Mouse (Mus musculus) heart, postnatal 10 days (tissue): Measurements from ENCODE around the gene Tmx1. TPM values are rescaled to one million over a fixed set of nuclear protein-coding genes. Genes with fewer than 3 reads are reported as not detected.

Source experiments
- DNase-seq, 2 experiments: peaks; one replicate each; pipeline ENCODE4 v3.0.0; 2021
- intact Hi-C: fragments of 180-260 bp; cut with DNase I; formaldehyde crosslinking; loops from one replicate; pipeline ENCODE4 v1.15.1; 2025
- total RNA-seq, 2 experiments: library from RNA; stranded (reverse); gene quantifications; 2 replicates each; pipeline ENCODE4 v1.2.3; 2021

Gene Tmx1
- total RNA-seq: 10 to 100 TPM; 45.9 to 49.2 TPM

GRCm38 (mm10) chr12:70452726-70453645 lies at the start of gene Tmx1:
Gene Tmx1, plus strand, starts transcription at chr12:70453095.
- intact Hi-C loops: no loop called here
- peak; percentile 99 for DNase-seq

DNA sequence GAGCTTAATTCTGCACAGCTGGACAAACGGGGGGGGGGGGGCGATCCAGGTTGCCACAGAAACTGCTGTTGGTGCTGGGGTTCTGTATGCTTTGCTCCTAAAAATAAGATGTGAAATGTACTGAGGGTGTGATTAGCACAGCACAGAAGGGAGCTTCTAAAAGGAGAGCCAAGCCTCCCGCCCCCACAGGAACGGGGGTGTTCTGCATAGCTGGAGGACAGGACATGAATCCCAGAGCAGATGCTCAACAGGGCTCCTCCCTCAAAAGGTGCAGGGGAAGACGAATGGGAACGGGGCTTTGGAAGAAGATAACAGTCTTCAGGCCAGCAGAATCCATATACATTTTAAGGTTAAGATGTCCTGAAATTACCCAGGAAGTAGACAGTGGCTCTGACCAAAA lies 48.6 kb upstream of the Tmx1 start:
- intact Hi-C loops: no loop called here
- DNase-seq: no peak

DNA sequence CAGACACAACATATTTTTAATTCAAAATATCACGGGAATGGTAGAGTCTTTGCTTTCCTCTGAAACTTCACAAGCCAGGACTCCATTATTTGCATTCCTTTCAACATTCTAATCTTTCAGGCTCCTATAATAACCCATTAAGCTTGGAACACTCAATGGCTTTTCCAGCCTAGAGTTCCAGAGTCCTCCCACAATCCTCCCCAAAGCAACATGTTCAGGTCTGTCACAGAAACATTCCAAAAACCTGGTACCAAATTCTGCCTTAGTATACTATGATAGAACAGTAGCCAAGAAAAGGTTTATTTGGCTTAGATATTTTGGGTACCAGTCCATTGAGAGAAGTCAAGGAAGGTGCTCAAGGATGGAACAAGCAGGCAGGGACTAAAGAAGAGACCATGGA lies 44.5 kb upstream of the Tmx1 start:
- no peak for DNase-seq
- intact Hi-C loops: no loop called here

DNA sequence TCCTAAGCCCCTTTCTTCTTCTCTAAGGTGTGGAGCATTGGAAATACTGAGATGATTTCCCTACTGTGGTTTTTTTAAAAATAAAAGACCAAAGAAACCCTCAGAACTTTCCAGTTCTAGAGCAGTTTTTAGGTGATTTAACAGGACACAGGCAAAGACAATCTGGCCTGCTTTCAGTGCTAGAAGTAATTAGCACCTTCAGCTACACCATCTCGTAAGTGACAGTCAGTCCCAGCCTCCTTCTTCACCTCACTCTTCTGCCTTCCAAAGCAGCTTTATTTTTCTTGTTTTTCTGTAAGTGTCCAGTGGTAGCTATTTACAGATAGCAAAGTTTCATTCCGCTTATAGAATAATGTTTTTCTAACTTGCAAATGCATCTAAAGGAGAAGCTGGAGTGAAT lies 43.3 kb upstream of the Tmx1 start:
- intact Hi-C loops: no loop called here
- no peak for DNase-seq

- DNase-seq: peak in 1 of 2 experiments; percentile 25
Observed at GRCm38 (mm10) chr12:70420216-70420615, 32.7 kb upstream of the Tmx1 start.

GRCm38 (mm10) chr12:70421028-70421427 lies 31.9 kb upstream of the Tmx1 start:
- intact Hi-C loops: no loop called here
- no peak for DNase-seq

More at GRCm38 (mm10) chr12:70420216-70420615, 32.7 kb upstream of the Tmx1 start:
- intact Hi-C loops: no loop called here

GRCm38 (mm10) chr12:70422322-70423118 lies 30.4 kb upstream of the Tmx1 start:
- intact Hi-C loops: no loop called here
- DNase-seq: no peak

DNA sequence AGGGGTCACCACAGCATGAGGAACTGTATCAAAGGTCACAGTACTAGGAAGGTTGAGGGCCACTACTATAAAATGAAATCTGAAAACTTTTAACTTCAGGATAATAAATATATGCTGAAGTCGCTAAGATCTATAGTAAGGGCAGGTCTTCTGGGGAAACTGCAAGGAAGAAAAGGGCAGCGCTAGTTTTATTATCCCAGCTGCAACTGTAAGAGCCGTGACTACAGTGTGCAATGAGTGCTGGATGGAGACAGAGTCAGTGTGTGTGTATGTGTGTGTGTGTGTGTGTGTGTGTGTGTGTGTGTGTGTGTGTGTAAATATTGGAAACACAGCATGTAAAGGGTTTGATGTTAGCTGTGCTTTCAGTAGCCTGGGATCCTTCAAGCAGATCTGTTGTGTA lies 25.0 kb upstream of the Tmx1 start:
- intact Hi-C loops: no loop called here

DNA sequence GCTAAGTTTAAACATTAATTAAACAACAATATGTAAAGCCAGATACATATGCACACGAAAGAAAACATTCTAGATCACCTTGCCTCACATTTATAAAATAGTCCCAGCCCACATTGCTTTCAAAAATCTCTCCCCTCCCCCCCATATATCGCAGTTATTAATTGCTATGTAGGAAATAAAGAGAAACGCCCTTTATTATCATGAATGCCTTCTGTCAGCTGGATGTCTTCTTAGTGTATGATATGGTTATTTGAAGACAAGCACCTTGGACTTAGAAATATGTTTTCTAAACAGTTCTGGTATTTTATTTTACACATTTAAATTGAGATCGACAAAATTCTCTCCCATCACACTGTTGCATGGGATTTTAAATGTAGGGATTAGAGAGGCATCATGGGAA lies 23.3 kb upstream of the Tmx1 start:
- no peak for DNase-seq
- intact Hi-C loops: loop anchor here (1.0 to 5.0 kb wide), 2 partner anchors 82 to 195 kb away; partner anchors contain the start of gene Trim9

More for the DNA sequence above, 25.0 kb upstream of the Tmx1 start:
- DNase-seq: no peak

DNA sequence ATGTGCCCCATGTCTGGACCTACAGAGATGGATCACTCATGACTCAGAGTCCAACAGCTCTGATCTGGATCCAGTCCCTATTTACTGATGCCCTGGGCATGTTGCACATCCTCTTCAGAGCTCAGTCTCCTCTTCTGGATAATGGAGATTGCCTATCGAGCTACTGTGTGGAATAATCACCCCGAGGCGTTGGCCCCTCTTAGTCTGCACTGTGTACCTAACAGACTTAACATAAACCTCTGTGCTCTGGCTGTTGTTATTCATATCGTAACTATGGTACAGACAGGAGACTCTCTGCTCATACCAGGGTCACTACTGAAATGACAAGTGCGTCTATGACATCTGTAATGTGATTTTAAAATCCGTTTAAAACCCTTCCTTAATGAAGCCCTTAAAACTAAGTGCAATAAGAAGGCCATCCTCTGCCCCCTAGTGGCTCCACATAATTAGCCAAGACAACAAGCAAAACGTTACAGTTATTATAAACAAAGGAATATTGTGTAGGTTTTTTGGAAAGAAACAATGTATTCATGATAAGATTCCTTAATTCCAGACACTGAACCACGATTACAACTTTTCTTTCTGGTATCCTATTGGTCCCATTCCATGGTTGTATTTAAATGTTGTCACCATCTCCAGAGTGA lies 22.5 kb upstream of the Tmx1 start:
- intact Hi-C loops: loop anchor here (1.0 to 5.0 kb wide), 2 partner anchors 83 to 196 kb away; partner anchors contain the start of gene Trim9
- peak; percentile 46 to 66 for DNase-seq

- intact Hi-C loops: loop anchor here (5.0 kb wide), 1 partner anchor 84 kb away; the partner anchor contains the start of gene Trim9
- DNase-seq: no peak
Observed at GRCm38 (mm10) chr12:70431428-70431827, 21.5 kb upstream of the Tmx1 start.

DNA sequence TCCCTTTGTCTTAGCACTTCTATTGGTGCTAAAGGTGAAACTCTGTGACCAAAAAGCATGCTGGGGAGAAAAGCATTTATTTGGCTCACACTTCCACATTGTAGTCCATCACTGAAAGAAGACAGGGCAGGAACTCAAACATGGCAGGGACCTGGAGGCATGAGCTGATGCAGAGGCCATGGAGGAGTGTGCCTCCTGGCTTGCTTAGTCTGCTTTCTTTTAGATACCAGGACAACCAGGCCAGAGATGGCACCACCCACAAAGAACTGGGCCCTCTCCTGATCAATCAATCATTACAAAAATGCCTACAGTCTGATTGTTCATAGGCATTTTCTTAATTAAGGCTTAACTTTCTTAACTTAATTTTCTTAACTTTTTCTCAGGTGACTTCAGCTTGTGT lies 2.9 kb upstream of the Tmx1 start:
- intact Hi-C loops: no loop called here
- DNase-seq: no peak

DNA sequence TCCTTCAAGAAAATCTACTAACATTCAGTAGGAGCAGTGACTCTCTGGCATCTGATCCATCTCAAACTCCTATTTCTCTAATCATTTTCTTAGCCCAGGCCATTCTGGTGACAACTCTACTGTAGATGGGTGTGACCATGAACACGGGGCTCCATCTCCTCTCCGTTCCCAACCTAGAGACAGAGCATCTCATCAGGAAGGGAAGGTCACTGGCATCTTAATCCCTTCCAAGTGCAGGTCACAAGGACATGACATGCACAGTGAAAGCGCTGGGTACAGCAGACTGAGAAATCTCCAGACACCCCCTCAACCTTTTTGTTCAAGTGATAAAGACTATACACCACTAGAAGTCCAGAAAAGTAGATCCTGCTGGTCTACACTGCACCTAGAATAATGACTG lies 1.4 kb upstream of the Tmx1 start:
- DNase-seq: no peak
- intact Hi-C loops: no loop called here

DNA sequence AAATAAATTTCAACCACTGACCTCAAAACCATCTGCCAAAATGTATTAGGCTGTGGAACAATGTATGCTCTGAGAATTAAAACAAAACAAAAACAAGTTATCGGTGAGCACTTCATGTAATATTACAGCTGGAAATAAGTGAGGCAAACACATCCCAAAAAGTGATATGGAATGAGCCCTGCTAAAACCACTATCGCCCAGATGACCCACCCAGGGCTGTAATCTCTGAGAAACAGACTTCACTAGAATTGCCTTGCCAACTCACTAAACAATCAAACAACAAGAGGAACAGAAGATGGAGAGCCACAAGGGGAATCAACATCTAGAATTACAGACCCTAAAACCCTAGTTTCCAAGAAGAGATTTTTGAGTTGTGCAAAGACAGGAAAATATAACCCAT lies 752 bp upstream of the Tmx1 start:
- DNase-seq: no peak
- intact Hi-C loops: no loop called here

- intact Hi-C loops: no loop called here
Observed at GRCm38 (mm10) chr12:70455226-70455625, 2.3 kb downstream of the Tmx1 start.

GRCm38 (mm10) chr12:70459546-70459945 lies 6.7 kb downstream of the Tmx1 start:
- intact Hi-C loops: no loop called here
- peak; percentile 30 to 55 for DNase-seq

More at GRCm38 (mm10) chr12:70455226-70455625, 2.3 kb downstream of the Tmx1 start:
- no peak for DNase-seq

DNA sequence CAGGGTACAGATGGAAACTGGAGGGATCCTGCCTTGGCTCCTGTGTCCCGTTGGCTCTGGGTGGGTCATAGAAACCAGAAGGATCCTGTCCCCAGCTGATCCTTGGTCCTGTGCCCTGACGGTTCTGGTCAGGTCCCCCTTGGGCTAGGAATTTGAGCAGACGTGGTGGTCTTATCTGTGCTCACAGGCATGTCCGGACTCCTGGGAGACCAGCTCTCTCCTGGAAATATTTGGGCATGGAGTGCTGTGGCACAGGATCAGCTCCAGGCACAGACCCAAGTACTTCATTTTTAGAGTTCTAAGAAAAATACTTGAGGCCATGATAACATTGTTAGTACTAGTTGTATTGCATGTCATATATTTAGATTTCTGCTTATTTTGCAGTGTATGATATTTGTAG lies 11.1 kb downstream of the Tmx1 start:
- intact Hi-C loops: no loop called here
- DNase-seq: peak; percentile 68 to 70

DNA sequence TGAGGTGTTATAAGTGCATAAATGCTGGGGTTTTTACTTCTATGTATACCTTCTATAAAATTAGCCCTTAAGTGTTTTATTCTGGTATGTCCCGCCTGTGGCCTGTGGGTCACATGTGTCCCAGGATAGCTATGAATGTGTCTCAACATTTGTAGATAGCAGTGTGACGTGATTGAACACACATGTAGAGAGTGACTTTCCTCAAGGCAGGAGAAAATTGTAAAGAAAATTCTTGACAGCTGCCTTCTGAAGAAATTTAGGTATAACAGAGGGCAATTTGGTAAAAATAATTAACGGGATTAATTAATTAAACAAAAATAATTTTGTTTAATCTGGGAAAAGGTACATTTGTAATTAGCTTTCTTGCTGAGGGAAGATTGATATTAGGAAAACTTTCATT lies 22.4 kb downstream of the Tmx1 start:
- intact Hi-C loops: no loop called here
- DNase-seq: no peak

DNA sequence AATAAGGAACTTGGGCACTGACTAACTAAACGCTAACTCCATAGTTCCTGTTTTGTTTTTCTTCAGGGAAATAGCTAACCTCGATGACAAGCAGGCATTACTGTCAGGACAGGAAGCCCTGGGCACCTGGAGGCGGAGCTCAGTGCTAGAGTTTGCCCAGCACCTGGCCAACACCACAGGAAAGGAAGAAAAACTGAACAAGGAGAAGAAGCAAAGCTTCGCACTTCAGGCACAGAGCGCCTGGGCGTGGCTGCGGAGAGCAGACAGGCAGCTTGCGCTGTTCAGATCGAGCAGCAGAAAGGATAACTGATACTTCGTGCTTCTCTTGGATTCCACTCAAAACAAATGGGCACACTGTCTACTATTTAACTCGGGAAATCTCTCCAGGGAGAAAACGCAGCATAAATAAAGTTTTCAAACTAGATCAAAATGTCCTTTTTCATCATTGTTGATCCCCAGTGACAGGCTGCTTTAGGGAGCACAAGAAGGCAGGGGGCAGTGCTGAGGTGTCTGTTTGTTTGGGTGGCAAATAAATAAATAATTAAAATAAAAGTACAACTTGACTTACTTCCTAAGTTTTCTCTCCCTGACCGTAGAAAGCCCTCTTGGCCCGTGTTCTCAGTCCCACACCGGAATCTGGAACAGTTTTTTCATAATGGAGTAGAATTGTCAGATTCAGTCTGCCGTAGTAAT lies 24.1 kb downstream of the Tmx1 start:
- intact Hi-C loops: no loop called here
- no peak for DNase-seq

- peak; percentile 31 to 53 for DNase-seq
- intact Hi-C loops: no loop called here
Observed at GRCm38 (mm10) chr12:70477593-70478287, 24.8 kb downstream of the Tmx1 start.
